Mouse (Mus musculus) liver, adult 2 months (tissue): ENCODE measurements at regions not wholly inside any gene's neighbourhood (a gene's known extent, or its start where the extent isn't known, plus 50 kb on each side); places are given as distances from the start of the nearest gene placed in this dataset.

Experiments
- CTCF ChIP-seq: fragments of 200-500 bp; IDR thresholded peaks from 2 replicates; pipeline ENCODE4 v1.5.1; 2011; ENCODE audit warnings: low read depth, low read length, control low read depth
- POLR2A ChIP-seq: fragments of 200-500 bp; IDR thresholded peaks from 2 replicates; pipeline ENCODE4 v1.6.1; 2011; ENCODE audit warnings: low read length, control low read depth; ENCODE audit not compliant: insufficient read depth; ENCODE audit errors: extremely low read depth

- TF ChIP-seq CTCF (no peak), POLR2A (no peak)
These were observed 128.1 kb upstream of the Fam19a5 start for GRCm38 (mm10) chr15:87415996-87416395.
